Mouse (Mus musculus): ENCODE data around the gene Aspa. TPM values are rescaled to one million over a fixed set of nuclear protein-coding genes. Genes with fewer than 3 reads are reported as not detected.

Aspa gene
- polyA plus RNA-seq, 1 experiment from 2014 or later = 1.1 TPM

DNA sequence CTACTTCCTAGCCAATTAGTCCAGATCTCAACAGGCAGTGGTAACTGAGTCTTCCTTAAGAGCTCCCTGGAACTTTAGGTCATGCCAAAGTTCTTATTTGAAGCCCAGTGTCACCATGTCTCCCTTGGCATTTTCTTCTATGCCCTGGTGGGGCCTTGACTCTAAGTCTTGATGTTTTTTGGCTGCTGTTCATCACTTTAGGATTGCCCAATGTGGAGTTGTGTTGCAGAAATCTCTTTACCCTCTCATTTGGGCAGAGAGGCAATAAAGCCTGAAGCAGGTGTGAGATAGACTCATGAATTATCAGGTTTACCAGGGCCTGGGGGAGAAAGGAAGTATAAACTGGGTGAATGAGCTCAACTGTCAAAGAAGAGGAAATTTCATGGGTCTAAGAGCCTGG, 70.7 kb downstream of the Aspa start:
- no peak for TF ChIP-seq CTCF (IDR thresholded peaks at IDR 0.05)
- DNase-seq (ENCODE audit: low read depth, low spot score) (no peak), ATAC-seq (no peak)
- ChIA-PET CTCF (no interaction called here), POLR2A (no interaction called here)
- in situ Hi-C loops (cut with MboI; ENCODE audit: low pct_unique_long_range_greater_than_20kb) = no loop called here
- H3K27me3 ChIP-seq = no peaks in the 10 kb centered on the region

DNA sequence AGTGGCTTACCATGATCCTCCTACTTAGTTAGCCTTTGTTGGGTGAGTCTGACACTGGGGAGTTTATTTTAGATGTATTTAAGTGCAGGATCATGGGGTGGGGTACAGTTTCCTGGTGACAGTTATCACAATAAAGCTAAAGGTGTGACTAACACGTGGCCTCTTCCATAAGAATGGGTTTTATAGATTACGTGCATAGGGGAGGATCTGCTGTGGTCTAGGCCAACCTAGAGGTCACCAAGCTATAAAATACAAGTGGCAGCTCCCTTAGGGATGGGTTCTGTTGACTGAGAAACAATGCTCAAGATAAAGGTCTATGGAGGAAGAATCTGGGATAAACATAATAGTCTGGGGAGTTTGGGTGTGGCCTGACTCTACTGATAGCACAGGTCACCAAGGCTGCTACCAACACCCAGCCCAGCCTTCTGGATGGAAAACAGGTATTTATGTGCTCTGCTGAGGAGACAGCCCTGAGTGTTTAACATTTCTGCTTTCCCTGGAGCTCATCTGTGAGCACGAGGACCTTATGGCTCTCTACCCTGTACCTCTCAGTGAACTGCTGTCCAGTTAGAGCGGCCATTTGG, 71.9 kb downstream of the Aspa start:
- ATAC-seq = no peak
- peaks cover 4% of the 10 kb centered on the region for H3K27me3 ChIP-seq
- TF ChIP-seq CTCF (IDR thresholded peaks at IDR 0.05) = no peak
- POLR2A ChIA-PET = no interaction called here
- CTCF ChIA-PET = interaction anchor here (1.4 to 3.2 kb wide), 2 partner anchors 13 to 23 kb away, joined by 4 to 11 read pairs; no protein-coding TSS in a partner anchor
- DNase-seq (ENCODE audit: low read depth, low spot score) = no peak
- in situ Hi-C loops (cut with MboI; ENCODE audit: low pct_unique_long_range_greater_than_20kb) = no loop called here

Other genes with a start within 250 kb of the Aspa start
- gene Itgae, start 239.0 kb downstream of the Aspa start, polyA plus RNA-seq (2021) = 0.05 TPM
- 8.8 TPM for gene Haspin, start 191.3 kb downstream of the Aspa start, polyA plus RNA-seq (2021)
- gene P2rx5, start 169.2 kb downstream of the Aspa start, polyA plus RNA-seq (2021) = 6.0 TPM
- gene Emc6, start 152.6 kb downstream of the Aspa start, polyA plus RNA-seq (2021) = 79.4 TPM
- gene Tax1bp3, start 152.5 kb downstream of the Aspa start, polyA plus RNA-seq (2021) = 157 TPM
- 33.0 TPM for gene Ctns, start 130.6 kb downstream of the Aspa start, polyA plus RNA-seq (2021)
- gene Shpk, start 130.1 kb downstream of the Aspa start, polyA plus RNA-seq (2021) = 5.6 TPM
- gene Trpv1, start 95.3 kb downstream of the Aspa start, polyA plus RNA-seq (2021) = not detected
- gene Trpv3, start 62.2 kb downstream of the Aspa start, polyA plus RNA-seq (2021) = 0.01 TPM
- not detected for gene Gm49340, start 145 bp upstream of the Aspa start, polyA plus RNA-seq (2021)
- gene Spata22, start 145 bp upstream of the Aspa start, polyA plus RNA-seq (2021) = 0.09 TPM
- not detected for gene Olfr20, start 21.2 kb upstream of the Aspa start, polyA plus RNA-seq (2021)
- gene Olfr376, start 41.6 kb upstream of the Aspa start, polyA plus RNA-seq (2021) = not detected
- not detected for gene Olfr1, start 70.0 kb upstream of the Aspa start, polyA plus RNA-seq (2021)
- not detected for gene Olfr378, start 98.9 kb upstream of the Aspa start, polyA plus RNA-seq (2021)
- gene Olfr380, start 127.9 kb upstream of the Aspa start, polyA plus RNA-seq (2021) = not detected
- gene Olfr381, start 162.0 kb upstream of the Aspa start, polyA plus RNA-seq (2021) = not detected
- not detected for gene Olfr382, start 187.6 kb upstream of the Aspa start, polyA plus RNA-seq (2021)

Measured in Patski (cell line).